Mouse (Mus musculus): ENCODE measurements around the gene Txndc5. TPM values are rescaled to one million over a fixed set of nuclear protein-coding genes. Genes with fewer than 3 reads are reported as not detected.

Gene Txndc5
- polyA plus RNA-seq (2015; fragmentation: Nextera tagmentation; extraction: Ambion mirVana): 266 and 280 TPM in 2 replicates

DNA sequence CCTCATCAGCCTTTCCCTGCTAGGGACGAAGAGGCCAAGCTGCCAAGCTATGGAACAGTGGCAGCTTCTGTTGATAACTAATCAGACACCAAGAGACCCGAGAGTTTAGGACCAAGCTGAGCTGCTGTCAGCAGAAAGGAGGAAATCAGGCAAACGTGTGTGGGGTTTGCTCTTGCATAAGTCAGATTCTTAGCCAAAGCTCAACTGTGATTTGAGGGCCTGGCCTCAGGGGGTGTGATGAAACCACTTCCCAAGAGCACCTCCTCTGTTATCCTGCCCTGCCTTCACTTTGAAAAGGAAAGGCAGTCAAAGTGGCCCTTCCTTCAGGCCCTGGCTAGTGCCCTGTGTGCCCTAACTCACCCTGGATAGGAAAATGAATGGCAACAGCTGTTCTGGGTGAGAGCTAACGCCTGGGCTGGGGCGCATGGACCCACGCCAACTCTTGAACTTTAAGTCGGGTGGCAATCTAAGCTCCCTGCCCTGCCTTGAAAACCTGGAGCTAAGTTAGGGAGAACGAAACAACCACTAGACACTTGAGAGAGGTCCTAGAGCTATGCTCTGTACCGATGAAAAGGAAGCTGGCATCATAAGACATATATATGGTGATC is at the start of gene Txndc5:
Gene Txndc5, minus strand, starts transcription at position 138 of the 608 bp plus-strand sequence.
- H3K4me2 ChIP-seq: peak within 1 kb of the TSS; percentile 83
- ATAC-seq (ENCODE audit: insufficient read depth, low FRiP score, low read depth): no peak
- no peaks in the 10 kb centered on the region for H3K36me3 ChIP-seq
- peak within 1 kb of the TSS; percentile 97 for H3K4me3 ChIP-seq (replicated peaks)
- H3K9me3 ChIP-seq: no peaks in the 10 kb centered on the region
- 51% methylated on average over 9 of the region's 9 CpGs for WGBS
- peak within 1 kb of the TSS; percentile 92 for H3K9ac ChIP-seq
- H3K4me1 ChIP-seq: peaks cover 17% of the 10 kb centered on the region
- H3K27ac ChIP-seq: peak within 1 kb of the TSS; percentile 95
- no peaks in the 10 kb centered on the region; the same call in 1 of the 2 replicates for H3K27me3 ChIP-seq (replicated peaks)

DNA sequence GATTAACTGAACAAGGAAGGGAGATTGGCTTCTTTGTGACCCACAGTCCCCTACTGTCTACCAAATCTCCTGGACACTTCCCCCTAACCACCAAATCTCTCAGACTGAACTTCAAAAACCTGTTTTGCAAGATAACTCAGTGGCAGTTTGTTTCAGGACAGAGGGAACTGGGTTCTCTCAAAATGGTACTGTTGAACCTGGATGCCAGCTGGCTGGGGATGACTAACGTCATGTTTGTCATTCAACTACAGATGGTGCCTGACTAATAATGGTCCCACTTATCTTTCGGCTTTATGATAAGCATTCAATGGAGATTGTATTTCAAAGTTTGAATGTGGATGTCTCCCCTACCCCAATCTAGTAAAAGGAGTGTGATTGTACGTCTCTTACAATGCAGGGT is 46.0 kb upstream of the Txndc5 start:
- H3K9ac ChIP-seq: no peak overlapping the region
- no peak overlapping the region for H3K4me2 ChIP-seq
- H3K9me3 ChIP-seq: no peaks in the 10 kb centered on the region
- no peak for ATAC-seq (ENCODE audit: insufficient read depth, low FRiP score, low read depth)
- H3K36me3 ChIP-seq: no peaks in the 10 kb centered on the region
- no peak overlapping the region for H3K4me3 ChIP-seq (replicated peaks)
- H3K4me1 ChIP-seq: no peaks in the 10 kb centered on the region
- no peak overlapping the region for H3K27ac ChIP-seq
- WGBS: 57% methylated on average over 3 of the region's 3 CpGs
- no peaks in the 10 kb centered on the region for H3K27me3 ChIP-seq (replicated peaks)

DNA sequence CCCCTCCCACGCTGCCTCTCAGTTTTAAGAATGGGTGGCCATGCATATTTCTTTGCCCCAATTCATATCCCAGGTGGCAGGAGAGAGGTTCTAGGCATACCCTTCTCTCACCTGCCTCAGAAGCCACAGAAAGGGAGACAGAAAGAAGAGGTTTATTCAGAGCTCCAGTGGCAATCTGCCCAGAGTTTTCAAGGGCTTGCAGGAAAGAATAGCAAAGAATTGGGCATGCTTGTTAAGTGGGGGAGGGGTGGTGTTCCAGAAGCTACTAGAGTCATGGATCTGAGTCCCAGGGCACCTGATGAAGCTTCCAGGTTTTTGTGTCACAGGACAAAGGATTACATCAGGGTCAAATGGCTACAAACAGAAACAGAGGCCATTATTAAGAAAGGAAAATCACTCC is 44.7 kb upstream of the Txndc5 start:
- H3K36me3 ChIP-seq: no peaks in the 10 kb centered on the region
- H3K9me3 ChIP-seq: no peaks in the 10 kb centered on the region
- no peaks in the 10 kb centered on the region for H3K27me3 ChIP-seq (replicated peaks)
- no peak overlapping the region for H3K4me3 ChIP-seq (replicated peaks)
- 96% methylated on average over 1 of the region's 1 CpGs for WGBS
- H3K9ac ChIP-seq: no peak overlapping the region
- H3K27ac ChIP-seq: no peak overlapping the region
- no peak for ATAC-seq (ENCODE audit: insufficient read depth, low FRiP score, low read depth)
- H3K4me1 ChIP-seq: no peaks in the 10 kb centered on the region
- no peak overlapping the region for H3K4me2 ChIP-seq

DNA sequence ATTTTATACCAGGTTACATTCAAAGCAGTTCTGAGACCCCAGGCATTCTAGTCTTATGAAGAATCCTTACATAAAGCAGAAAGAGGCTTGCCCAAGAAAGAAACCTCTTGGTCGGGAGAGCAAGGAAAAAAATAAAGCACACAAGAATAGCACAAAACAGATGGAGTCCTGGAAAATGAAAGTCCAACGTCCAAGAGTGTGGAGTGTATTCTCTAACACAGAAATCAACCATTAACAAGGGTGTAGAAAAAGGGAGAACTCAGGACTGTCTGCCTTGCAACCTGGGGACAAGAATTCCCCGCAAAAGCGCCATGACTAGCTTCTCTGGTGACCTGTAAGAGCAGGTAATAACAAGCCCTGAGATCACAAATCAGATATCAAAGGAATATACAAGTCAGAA is 36.6 kb upstream of the Txndc5 start:
- H3K4me2 ChIP-seq: no peak overlapping the region
- no peak overlapping the region for H3K4me3 ChIP-seq (replicated peaks)
- no peaks in the 10 kb centered on the region for H3K36me3 ChIP-seq
- H3K27me3 ChIP-seq (replicated peaks): no peaks in the 10 kb centered on the region
- H3K9me3 ChIP-seq: no peaks in the 10 kb centered on the region
- H3K27ac ChIP-seq: no peak overlapping the region
- ATAC-seq (ENCODE audit: insufficient read depth, low FRiP score, low read depth): no peak
- 74% methylated on average over 4 of the region's 4 CpGs for WGBS
- H3K4me1 ChIP-seq: no peaks in the 10 kb centered on the region
- H3K9ac ChIP-seq: no peak overlapping the region

DNA sequence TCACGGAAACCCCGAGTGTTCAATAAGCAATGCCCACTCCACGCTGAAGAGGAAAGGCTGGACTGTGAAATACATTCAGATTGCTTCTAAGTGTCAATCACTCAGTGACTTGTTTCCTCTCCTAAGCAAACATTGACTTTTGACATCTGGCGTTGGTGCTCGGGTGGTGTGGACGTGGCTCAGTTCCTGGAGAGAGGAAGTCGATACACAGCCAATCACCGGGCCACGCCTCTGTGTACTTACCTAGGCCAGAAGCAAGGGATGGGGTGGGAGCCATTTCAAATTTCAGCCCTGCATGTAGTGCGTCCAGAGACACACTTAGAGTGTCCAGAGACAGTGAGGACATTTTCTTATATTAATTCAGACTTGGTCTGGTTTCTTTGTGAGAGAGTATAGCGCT is 26.0 kb upstream of the Txndc5 start:
- 53% methylated on average over 11 of the region's 11 CpGs for WGBS
- Histone ChIP-seq H3K36me3 (no peaks in the 10 kb centered on the region), H3K9me3 (no peaks in the 10 kb centered on the region), H3K4me3 (replicated peaks) (no peak overlapping the region), H3K9ac (no peak overlapping the region), H3K27me3 (replicated peaks) (no peaks in the 10 kb centered on the region), H3K4me1 (no peaks in the 10 kb centered on the region), H3K27ac (peak overlapping the region; percentile 11; the same call in 1 of the 2 replicates), H3K4me2 (peak overlapping the region; percentile 8; the same call in 1 of the 2 replicates)
- peak; percentile 87 for ATAC-seq (ENCODE audit: insufficient read depth, low FRiP score, low read depth)

DNA sequence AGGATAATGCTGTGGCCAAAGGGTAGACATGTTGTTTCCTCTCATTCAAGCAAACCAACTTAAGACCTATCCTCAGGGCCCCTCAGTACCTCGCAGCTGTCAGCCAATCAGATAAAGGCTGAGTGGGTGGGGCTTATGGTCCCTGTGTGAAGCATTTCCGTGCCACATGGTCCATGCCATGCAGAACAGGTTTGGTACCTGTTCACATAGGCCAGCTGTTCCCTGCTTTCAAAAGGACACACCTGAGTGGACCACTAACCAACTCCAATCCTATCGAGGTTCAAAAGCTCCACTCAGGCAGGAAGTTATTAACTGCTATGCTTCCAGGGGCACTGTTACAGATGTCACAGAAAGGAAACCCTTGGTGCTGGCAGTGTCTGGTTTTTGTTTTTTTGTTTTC is 25.6 kb upstream of the Txndc5 start:
- no peaks in the 10 kb centered on the region for H3K27me3 ChIP-seq (replicated peaks)
- peak overlapping the region; percentile 8; the same call in 1 of the 2 replicates for H3K4me2 ChIP-seq
- H3K27ac ChIP-seq: 0 out of 2 replicates have a peak overlapping the region, but pooled peaks have one; percentile 11
- no peaks in the 10 kb centered on the region for H3K36me3 ChIP-seq
- H3K9me3 ChIP-seq: no peaks in the 10 kb centered on the region
- no peaks in the 10 kb centered on the region for H3K4me1 ChIP-seq
- no peak overlapping the region for H3K9ac ChIP-seq
- no peak overlapping the region for H3K4me3 ChIP-seq (replicated peaks)
- WGBS: 52% methylated on average over 3 of the region's 3 CpGs
- ATAC-seq (ENCODE audit: insufficient read depth, low FRiP score, low read depth): peak; percentile 47; the same call in 1 of the 2 replicates

DNA sequence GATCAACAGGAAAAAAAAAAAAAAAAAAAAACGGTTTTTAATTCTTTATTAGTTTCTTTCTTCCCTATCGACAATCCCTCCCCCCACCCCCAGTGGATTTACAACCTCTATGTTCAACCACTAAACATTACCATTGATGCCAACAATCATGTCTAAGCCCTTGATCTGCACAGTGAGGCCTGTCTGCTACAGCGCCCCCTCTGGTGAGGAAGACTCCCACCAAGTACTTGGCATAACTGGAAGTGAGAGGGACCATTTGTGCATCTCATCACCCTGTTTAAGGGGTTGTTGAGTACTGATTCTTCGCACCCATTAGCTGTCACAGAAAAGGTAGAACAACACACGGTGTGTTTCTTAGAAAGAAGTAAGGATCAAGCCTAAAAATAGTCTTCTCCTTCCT is 20.1 kb upstream of the Txndc5 start:
- WGBS: 80% methylated on average over 5 of the region's 5 CpGs

DNA sequence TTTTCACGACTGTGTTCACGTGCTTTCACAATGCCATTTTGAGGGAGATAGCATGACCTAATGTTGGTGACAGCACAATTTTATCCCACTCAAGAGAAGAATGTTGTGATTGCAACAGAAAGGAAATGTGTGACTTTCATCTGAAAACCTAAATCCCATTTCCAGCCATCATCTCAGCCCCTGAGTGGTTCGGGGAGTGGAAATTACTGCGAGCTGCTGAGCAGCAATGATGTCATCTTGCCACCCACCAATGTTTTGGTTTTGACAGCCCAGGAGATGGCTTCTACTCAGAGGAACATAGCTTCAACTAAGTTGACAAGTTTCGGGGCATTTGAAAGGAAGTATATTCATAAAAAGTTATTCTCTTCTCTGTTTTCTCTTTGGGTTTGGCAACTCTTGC is 19.1 kb upstream of the Txndc5 start:
- H3K27me3 ChIP-seq (replicated peaks): no peaks in the 10 kb centered on the region
- H3K36me3 ChIP-seq: no peaks in the 10 kb centered on the region
- H3K9ac ChIP-seq: no peak overlapping the region
- no peak overlapping the region for H3K27ac ChIP-seq
- H3K4me3 ChIP-seq (replicated peaks): no peak overlapping the region
- H3K9me3 ChIP-seq: no peaks in the 10 kb centered on the region
- H3K4me1 ChIP-seq: no peaks in the 10 kb centered on the region
- H3K4me2 ChIP-seq: no peak overlapping the region
- 86% methylated on average over 5 of the region's 5 CpGs for WGBS
- ATAC-seq (ENCODE audit: insufficient read depth, low FRiP score, low read depth): no peak

More for the DNA sequence above, 20.1 kb upstream of the Txndc5 start:
- no peak overlapping the region for H3K4me2 ChIP-seq
- no peak overlapping the region for H3K4me3 ChIP-seq (replicated peaks)
- H3K27me3 ChIP-seq (replicated peaks): no peaks in the 10 kb centered on the region
- H3K4me1 ChIP-seq: no peaks in the 10 kb centered on the region
- ATAC-seq (ENCODE audit: insufficient read depth, low FRiP score, low read depth): no peak
- no peak overlapping the region for H3K27ac ChIP-seq
- H3K36me3 ChIP-seq: no peaks in the 10 kb centered on the region
- H3K9ac ChIP-seq: no peak overlapping the region
- H3K9me3 ChIP-seq: no peaks in the 10 kb centered on the region

DNA sequence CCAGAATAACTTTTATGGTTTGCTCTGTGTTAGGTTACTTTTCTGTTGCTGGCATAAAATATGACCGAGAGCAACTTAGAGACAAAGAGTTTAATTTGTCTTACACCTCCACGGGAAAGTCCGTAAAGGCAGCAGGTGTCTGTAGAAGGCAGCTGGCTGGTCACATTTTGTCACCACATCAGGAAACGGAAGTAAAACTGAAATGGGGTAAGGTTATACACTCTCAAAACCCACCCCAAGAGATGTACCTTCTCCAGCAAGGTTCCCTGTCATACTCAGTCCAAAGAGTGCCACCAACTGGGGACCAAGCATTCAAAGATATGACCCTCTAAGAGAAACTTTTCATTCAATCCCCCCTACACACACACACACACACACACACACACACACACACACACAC is 18.1 kb upstream of the Txndc5 start:
- Histone ChIP-seq H3K9me3 (no peaks in the 10 kb centered on the region), H3K36me3 (no peaks in the 10 kb centered on the region), H3K9ac (no peak overlapping the region), H3K27me3 (replicated peaks) (no peaks in the 10 kb centered on the region), H3K27ac (no peak overlapping the region), H3K4me1 (no peaks in the 10 kb centered on the region), H3K4me2 (no peak overlapping the region), H3K4me3 (replicated peaks) (no peak overlapping the region)
- no peak for ATAC-seq (ENCODE audit: insufficient read depth, low FRiP score, low read depth)
- WGBS: 83% methylated on average over 4 of the region's 4 CpGs

DNA sequence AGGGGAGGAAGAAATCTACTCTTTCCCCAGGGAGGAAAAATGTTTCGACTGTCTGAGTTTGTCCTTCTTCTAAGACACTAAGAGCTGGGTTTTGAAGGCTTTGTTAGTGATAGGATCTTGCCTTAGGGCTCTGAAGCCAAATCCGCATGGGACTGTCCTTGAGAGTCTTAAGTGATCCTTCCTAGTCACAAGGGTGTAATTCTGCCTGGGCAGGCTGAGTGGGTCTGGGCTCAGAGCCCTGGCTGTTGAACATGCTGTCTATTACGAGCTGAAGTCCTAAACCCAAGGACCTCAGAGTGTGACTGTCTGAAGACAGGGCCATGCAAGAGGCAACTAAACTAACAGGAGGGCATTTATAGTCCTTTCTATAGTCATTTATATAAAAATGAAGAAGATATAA is 16.8 kb upstream of the Txndc5 start:
- Histone ChIP-seq H3K27ac (no peak overlapping the region), H3K9me3 (no peaks in the 10 kb centered on the region), H3K4me3 (replicated peaks) (no peak overlapping the region), H3K36me3 (no peaks in the 10 kb centered on the region), H3K4me2 (no peak overlapping the region), H3K4me1 (no peaks in the 10 kb centered on the region), H3K27me3 (replicated peaks) (no peaks in the 10 kb centered on the region), H3K9ac (no peak overlapping the region)
- ATAC-seq (ENCODE audit: insufficient read depth, low FRiP score, low read depth): no peak
- WGBS: 79% methylated on average over 3 of the region's 3 CpGs

DNA sequence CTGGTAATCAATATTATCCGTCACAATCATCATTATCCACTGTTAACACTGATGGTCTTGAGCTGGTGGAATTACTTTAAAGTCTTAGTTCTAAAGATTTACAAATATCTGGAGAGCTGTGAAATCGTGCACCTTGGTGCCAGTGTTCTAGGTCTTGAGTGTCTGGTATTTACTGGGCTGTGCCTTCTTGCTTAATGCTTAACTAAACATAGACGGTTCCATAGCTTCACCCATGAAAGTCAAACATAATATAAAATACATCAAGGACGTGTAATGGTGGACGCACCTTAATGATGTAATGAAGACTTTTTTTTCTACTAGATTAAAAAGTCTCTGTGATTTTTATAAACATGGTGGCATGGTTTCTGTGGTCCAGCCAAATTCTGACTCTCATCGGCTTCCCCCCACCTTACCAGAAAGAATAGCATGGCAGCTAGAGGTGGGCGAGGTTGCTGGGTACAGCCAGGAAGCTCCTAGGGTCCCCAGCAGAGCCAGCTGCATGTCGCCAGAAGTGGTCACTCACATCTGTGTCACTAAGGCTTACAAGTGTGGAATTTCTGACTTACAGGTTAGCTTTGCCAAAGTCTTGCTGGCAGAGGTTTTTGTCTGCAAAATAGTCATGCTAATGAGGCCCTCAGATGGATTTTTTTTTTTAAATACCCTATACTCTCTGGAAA is 16.3 kb upstream of the Txndc5 start:
- Histone ChIP-seq H3K36me3 (no peaks in the 10 kb centered on the region), H3K9me3 (no peaks in the 10 kb centered on the region), H3K9ac (no peak overlapping the region), H3K27ac (no peak overlapping the region), H3K4me1 (no peaks in the 10 kb centered on the region), H3K4me2 (no peak overlapping the region), H3K4me3 (replicated peaks) (no peak overlapping the region), H3K27me3 (replicated peaks) (no peaks in the 10 kb centered on the region)
- no peak for ATAC-seq (ENCODE audit: insufficient read depth, low FRiP score, low read depth)
- WGBS: 74% methylated on average over 8 of the region's 8 CpGs

DNA sequence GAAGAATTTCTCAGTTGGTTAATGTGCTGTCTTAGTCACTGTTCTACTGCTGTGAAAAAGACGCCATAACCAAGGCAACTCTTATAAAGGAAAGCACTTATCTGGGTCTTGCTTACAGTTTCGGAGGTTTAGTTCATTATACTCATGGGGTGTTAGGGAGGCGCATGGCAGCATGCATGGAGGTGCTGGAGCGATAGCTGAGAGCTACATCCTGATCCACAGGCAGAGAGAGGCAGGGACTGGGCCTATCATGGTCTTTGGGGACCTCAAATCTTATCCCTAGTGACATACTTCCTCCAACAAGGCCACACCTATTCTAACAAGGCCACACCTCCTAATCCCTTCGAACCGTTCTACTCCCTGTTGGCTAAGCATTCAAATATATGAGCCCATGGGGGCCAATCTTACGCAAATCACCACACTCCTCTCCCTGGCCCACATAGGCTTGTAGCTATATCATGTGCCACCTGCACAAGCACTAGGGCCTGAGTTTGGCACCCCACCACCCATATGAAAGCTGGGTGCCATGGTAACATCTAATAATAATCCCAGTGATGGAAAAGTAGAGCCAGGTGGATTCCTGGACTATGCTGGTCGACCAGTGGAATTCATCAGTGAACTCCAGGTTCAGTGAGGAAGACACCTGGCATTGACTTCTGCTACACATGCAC is 15.0 kb upstream of the Txndc5 start:
- Histone ChIP-seq H3K27ac (no peak overlapping the region), H3K36me3 (no peaks in the 10 kb centered on the region), H3K27me3 (replicated peaks) (no peaks in the 10 kb centered on the region), H3K4me2 (no peak overlapping the region), H3K4me3 (replicated peaks) (no peak overlapping the region), H3K4me1 (no peaks in the 10 kb centered on the region), H3K9me3 (no peaks in the 10 kb centered on the region), H3K9ac (no peak overlapping the region)
- no peak for ATAC-seq (ENCODE audit: insufficient read depth, low FRiP score, low read depth)
- 87% methylated on average over 8 of the region's 8 CpGs for WGBS

All from stomach, embryonic 15.5 days (tissue).